In genomic region chr14:28004023-28004422, GRCm38 (mm10) we compare ENCODE assay signal across 10 mouse cellular contexts.
A peak's percentile ranks its signal among the peaks of the same experiment; 100 is the strongest.
DNase-seq lines count a peak whose midpoint lies in the region; ATAC-seq lines count a peak whose summit lies in the region.
"Had no signal": no experiment of that assay in that cellular context is flagged by ENCODE, and none has a peak within 500 bp of the region (broad histone marks: within the 10 kb centered on the region; RNA-seq: fewer than 3 reads in every experiment).

No protein-coding gene starts in this region.

- no peaks in the 10 kb centered on the region for H3K27me3 ChIP-seq in embryonic facial prominence, embryonic 13.5 days
- H3K27me3 ChIP-seq in neural tube, embryonic 15.5 days (replicated peaks): no peaks in the 10 kb centered on the region
- H3K27me3 ChIP-seq: megakaryocyte, embryonic 14.5 days had no signal

- H3K9me3 ChIP-seq in embryonic facial prominence, embryonic 13.5 days: no peaks in the 10 kb centered on the region
- H3K9me3 ChIP-seq in neural tube, embryonic 15.5 days (replicated peaks): no peaks in the 10 kb centered on the region
- H3K9me3 ChIP-seq: megakaryocyte, embryonic 14.5 days had no signal

- peak; percentile 12 for DNase-seq in adrenal gland, postnatal 14 days
- DNase-seq in adrenal gland, adult 8-10 months: no peak
- peak; percentile 21 for DNase-seq in layer of hippocampus, adult 11-12 months (ENCODE audit: low spot score)
- no peak for DNase-seq in layer of hippocampus, postnatal 36 days
- DNase-seq in 3T3-L1 (ENCODE audit: low read depth, low spot score): peak; percentile 51

- H3K27ac ChIP-seq in embryonic facial prominence, embryonic 13.5 days: peak overlapping the region; percentile 55; the same call in 1 of the 2 replicates
- no peak overlapping the region for H3K27ac ChIP-seq in neural tube, embryonic 15.5 days (replicated peaks)

- H3K9ac ChIP-seq in embryonic facial prominence, embryonic 13.5 days: no peak overlapping the region
- H3K9ac ChIP-seq in neural tube, embryonic 15.5 days (replicated peaks): no peak overlapping the region

- WGBS in embryonic facial prominence, embryonic 13.5 days: 22% methylated on average over 4 of the region's 4 CpGs
- 64% methylated on average over 4 of the region's 4 CpGs for WGBS in neural tube, embryonic 15.5 days

- no peaks in the 10 kb centered on the region for H3K36me3 ChIP-seq in embryonic facial prominence, embryonic 13.5 days
- no peaks in the 10 kb centered on the region for H3K36me3 ChIP-seq in neural tube, embryonic 15.5 days

- H3K4me2 ChIP-seq in embryonic facial prominence, embryonic 13.5 days: no peak overlapping the region
- no peak overlapping the region for H3K4me2 ChIP-seq in neural tube, embryonic 15.5 days

- no peak for ATAC-seq in embryonic facial prominence, embryonic 13.5 days (ENCODE audit: insufficient number of reproducible peaks, insufficient read depth, low FRiP score, low TSS enrichment, low read depth)
- no peak for ATAC-seq in inflammation-experienced regulatory T-cells, adult 6 months
- no peak for ATAC-seq in neural tube, embryonic 15.5 days (ENCODE audit: low FRiP score)
- ATAC-seq: forebrain, embryonic 16.5 days had no signal

- peaks cover 13% of the 10 kb centered on the region for H3K4me1 ChIP-seq in embryonic facial prominence, embryonic 13.5 days
- no peaks in the 10 kb centered on the region for H3K4me1 ChIP-seq in neural tube, embryonic 15.5 days
- H3K4me1 ChIP-seq: megakaryocyte, embryonic 14.5 days had no signal

- H3K4me3 ChIP-seq in embryonic facial prominence, embryonic 13.5 days: no peak overlapping the region
- H3K4me3 ChIP-seq in neural tube, embryonic 15.5 days (replicated peaks): no peak overlapping the region
- H3K4me3 ChIP-seq: megakaryocyte, embryonic 14.5 days had no signal

Comparison
In these comparisons a context has a peak if more than half of its experiments do, and no peak if none do; other contexts are left out.
1. DNase-seq: peak in adrenal gland, postnatal 14 days (single experiment), layer of hippocampus, adult 11-12 months (single experiment) and 3T3-L1 (single experiment); none in adrenal gland, adult 8-10 months (single experiment) and layer of hippocampus, postnatal 36 days (0 of 2).